Mouse (Mus musculus) liver, adult 2 months (tissue): Measurements from ENCODE around the gene Gm43738.

Experiments
- CTCF ChIP-seq: fragments of 200-500 bp; IDR thresholded peaks from 2 replicates; pipeline ENCODE4 v1.5.1; 2011; ENCODE audit warnings: low read depth, low read length, control low read depth
- POLR2A ChIP-seq: fragments of 200-500 bp; IDR thresholded peaks from 2 replicates; pipeline ENCODE4 v1.6.1; 2011; ENCODE audit warnings: low read length, control low read depth; ENCODE audit not compliant: insufficient read depth; ENCODE audit errors: extremely low read depth

- TF ChIP-seq POLR2A (no peak), CTCF (no peak)
Observed at GRCm38 (mm10) chr3:89094021-89094420, 6.9 kb downstream of the Gm43738 start.
